Mouse (Mus musculus): ENCODE data around the gene Rcor3. TPM values are rescaled to one million over a fixed set of nuclear protein-coding genes. Genes with fewer than 3 reads are reported as not detected.
A peak's percentile ranks its signal among the peaks of the same experiment; 100 is the strongest.

The Rcor3 gene
- polyA plus RNA-seq, 1 experiment, result 20.0 TPM

DNA sequence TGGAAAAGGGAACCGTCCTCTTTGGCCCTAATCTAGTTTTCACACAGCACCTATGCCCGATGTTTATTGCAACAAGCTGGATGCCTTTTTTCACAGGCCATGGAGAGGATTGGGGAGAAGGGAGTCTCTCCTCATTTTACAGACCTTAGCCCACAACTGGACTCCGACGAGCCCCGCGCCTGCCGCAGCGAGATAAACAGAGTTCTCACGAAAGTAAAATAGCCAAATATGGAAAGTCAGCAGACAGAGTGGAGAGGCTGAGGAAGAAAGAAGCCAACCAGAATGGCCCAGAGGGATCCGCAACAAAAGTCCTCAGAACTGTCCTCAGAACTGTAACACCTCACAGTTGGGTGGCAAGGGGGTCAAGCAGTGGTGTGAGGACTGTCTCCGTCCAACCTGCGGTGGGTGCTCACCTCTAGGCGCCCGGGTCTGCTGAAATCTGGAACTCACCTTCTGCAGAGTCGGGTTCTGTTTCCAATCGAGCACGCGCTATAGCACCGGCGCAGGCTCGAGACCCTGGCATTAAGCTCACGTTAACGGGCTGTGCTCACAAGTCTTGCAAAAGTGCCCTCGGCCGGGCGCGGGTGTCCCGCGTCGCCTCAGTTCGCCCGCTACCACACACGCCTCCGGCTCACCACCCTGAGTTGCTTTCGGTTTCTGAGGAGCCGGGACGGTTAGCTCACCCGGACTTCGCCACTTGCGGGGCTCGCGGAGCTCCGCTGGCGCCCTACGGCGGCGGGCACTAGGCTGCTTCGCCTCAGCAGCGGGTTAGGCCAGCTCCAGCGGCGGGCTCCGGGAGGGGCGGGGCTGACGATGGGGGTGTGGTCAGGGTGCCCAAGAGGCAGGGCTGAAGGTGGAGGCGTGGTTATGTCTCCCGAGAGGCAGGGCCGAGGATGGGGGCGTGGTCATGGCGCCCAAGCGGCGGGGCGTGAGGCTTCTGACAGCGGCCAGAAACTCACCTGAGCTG lies 45.8 kb downstream of the Rcor3 start, which contains the start of gene Traf5:
TSS of gene Traf5 (minus strand) at position 754 of the 967 bp plus-strand sequence.
- WGBS, result 1% methylated on average over 63 of the region's 63 CpGs
- peaks cover 3% of the 10 kb centered on the region; the same call in 1 of the 2 replicates for H3K4me1 ChIP-seq (ENCODE audit: control insufficient read depth, insufficient read depth, low read length)
- peak within 1 kb of the TSS; percentile 87 for H3K27ac ChIP-seq (ENCODE audit: control insufficient read depth, insufficient read depth, low read depth, low read length, poor library complexity)
- peak within 1 kb of the TSS; percentile 81 for H3K4me3 ChIP-seq (replicated peaks; ENCODE audit: control insufficient read depth, low read depth, low read length)
- no peak; the same call in 1 of the 2 replicates for TF ChIP-seq CTCF (IDR thresholded peaks at IDR 0.05; ENCODE audit: control insufficient read depth, insufficient read depth, low read length)
- peak; percentile 86; the same call in 1 of the 2 replicates for TF ChIP-seq POLR2A (IDR thresholded peaks at IDR 0.05; ENCODE audit: borderline replicate concordance, control insufficient read depth, low read depth, low read length)

DNA sequence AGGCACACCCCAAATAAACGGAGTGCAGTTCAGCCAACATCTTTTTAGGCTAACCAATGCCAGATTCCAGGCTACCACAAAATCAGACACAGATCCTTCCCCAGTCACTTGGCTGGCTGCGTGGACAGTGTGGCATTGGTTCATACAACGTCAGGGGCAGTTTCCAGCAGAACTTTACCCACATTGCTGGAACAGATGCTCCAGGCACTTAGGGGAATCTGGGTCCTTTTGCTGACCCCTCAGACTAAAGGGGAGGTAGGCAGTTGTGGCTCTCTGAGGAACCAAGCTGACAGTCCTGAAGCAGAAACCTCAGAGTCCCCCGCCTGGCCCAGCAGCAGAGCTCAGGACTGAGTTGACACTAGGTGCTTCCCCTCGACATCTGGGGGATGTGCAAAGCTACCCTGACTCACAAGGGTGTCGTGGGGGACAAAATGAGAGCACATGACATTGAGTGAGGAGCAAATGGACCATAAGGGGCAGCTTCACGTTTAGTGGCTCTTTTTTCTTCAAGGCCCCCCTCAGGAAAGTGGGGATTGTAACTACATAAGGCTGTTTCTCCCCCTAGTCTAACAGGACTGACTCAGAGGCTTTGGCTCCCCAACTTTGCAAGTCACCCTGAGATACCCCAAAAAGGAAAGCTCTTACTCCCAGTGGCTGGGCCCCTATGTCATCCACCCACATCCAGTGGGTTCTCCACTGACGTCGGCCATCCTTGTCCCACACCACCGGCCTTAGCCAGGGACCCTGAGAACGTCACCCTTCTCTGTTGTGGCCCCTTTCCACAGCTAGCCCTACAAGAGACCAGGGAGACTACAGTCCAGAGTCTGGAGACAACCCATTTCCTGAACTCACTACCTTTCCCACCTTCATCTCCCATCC lies 46.9 kb downstream of the Rcor3 start:
- WGBS, result 50% methylated on average over 11 of the region's 11 CpGs
- peak overlapping the region; percentile 38 for H3K4me3 ChIP-seq (replicated peaks; ENCODE audit: control insufficient read depth, low read depth, low read length)
- peak overlapping the region; percentile 19; the same call in 1 of the 2 replicates for H3K27ac ChIP-seq (ENCODE audit: control insufficient read depth, insufficient read depth, low read depth, low read length, poor library complexity)
- H3K4me1 ChIP-seq (ENCODE audit: control insufficient read depth, insufficient read depth, low read length), result peaks cover 6% of the 10 kb centered on the region
- TF ChIP-seq POLR2A (IDR thresholded peaks at IDR 0.05; ENCODE audit: borderline replicate concordance, control insufficient read depth, low read depth, low read length), result no peak
- no peak for TF ChIP-seq CTCF (IDR thresholded peaks at IDR 0.05; ENCODE audit: control insufficient read depth, insufficient read depth, low read length)

DNA sequence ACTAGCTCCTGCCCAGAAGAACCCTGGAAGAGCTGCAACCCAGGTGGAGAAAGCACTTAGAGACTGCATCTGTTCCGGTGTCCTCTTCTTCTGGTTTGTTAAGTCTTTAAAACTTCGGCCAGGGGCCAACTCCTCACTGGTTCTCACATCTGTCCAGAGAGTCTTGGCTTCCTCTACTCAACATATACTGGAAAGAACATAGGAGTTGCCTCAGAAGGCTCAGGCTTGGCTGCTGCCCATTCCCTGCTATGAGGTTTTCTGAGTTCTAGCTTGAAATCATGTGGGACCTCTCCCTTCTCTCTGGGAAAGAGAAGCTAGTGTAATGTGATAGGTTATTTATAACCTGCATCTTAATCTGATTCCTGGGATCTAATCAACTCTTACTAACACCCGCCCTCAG lies 47.6 kb downstream of the Rcor3 start:
- 76% methylated on average over 3 of the region's 3 CpGs for WGBS
- TF ChIP-seq POLR2A (IDR thresholded peaks at IDR 0.05; ENCODE audit: borderline replicate concordance, control insufficient read depth, low read depth, low read length) (no peak), CTCF (IDR thresholded peaks at IDR 0.05; ENCODE audit: control insufficient read depth, insufficient read depth, low read length) (no peak)
- Histone ChIP-seq H3K4me1 (ENCODE audit: control insufficient read depth, insufficient read depth, low read length) (peaks cover 6% of the 10 kb centered on the region), H3K27ac (ENCODE audit: control insufficient read depth, insufficient read depth, low read depth, low read length, poor library complexity) (peak overlapping the region; percentile 39), H3K4me3 (replicated peaks; ENCODE audit: control insufficient read depth, low read depth, low read length) (no peak overlapping the region)

DNA sequence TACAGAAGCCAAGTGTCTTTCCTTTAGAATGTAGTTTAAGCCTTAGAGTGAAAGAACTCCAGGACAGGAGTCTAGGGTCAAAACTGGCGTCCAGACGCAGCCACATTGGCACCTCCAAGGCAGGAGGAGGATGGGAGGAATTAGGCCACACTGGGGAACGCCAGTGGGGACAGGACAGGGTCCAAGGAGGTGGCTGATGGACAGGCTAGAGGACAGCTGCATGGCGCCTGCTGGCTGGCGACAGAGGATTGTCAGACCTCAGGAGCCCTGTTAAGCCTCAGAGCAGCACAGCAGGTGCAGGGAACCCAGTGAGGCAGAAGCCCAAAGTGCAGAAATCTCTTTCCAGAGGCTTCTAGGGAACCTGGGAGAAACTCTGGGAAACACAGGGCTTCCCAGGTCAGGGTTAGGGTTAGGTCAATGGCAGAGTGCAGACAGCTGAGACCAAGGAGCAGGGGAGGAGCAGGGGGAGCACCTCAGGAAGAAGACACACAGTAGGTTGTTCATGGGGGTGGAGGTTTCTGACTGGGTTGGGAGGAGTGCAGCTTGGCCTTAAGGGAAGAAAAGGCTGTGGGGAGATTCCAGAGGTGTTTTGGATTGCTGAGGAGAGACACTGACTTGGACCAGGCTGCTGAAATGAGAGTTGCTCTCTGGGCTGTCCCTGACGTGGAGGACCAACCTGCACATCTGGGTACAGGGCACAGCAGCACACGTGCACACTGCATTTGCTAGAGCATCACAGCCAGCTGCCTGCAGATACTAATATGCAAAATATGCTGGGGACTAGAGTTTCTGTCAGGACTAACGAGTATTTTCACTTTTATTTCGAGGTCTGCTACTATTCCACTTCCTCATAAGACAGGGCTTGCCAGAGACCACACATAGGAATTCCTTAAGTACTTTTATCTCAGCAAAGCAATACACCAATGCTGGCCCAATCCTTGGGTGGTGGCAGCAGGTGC lies 48.4 kb downstream of the Rcor3 start:
- 55% methylated on average over 9 of the region's 9 CpGs for WGBS
- H3K4me1 ChIP-seq (ENCODE audit: control insufficient read depth, insufficient read depth, low read length), result peaks cover 6% of the 10 kb centered on the region
- no peak overlapping the region for H3K4me3 ChIP-seq (replicated peaks; ENCODE audit: control insufficient read depth, low read depth, low read length)
- peak overlapping the region; percentile 40; the same call in 1 of the 2 replicates for H3K27ac ChIP-seq (ENCODE audit: control insufficient read depth, insufficient read depth, low read depth, low read length, poor library complexity)
- no peak for TF ChIP-seq POLR2A (IDR thresholded peaks at IDR 0.05; ENCODE audit: borderline replicate concordance, control insufficient read depth, low read depth, low read length)
- TF ChIP-seq CTCF (IDR thresholded peaks at IDR 0.05; ENCODE audit: control insufficient read depth, insufficient read depth, low read length), result no peak

DNA sequence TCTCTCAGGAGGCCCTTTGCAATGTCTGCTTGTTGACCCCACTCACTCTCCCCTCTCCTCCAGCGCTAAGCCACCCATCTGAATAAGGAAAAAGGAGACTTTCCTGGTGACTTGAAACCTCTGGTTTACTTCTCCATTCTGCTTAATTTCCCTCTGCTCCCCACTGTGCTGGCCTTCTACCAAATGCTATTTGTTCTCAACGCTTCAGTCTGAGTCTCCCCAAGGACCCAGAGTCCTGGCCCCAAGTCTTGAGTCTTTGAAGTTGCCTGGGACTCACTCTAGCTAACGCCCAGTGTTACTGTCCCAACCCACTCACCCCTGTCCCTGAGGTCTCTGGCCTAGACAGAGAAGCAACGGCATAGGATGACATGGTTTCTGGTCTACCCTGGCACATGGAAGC lies 49.9 kb downstream of the Rcor3 start:
- Histone ChIP-seq H3K27ac (ENCODE audit: control insufficient read depth, insufficient read depth, low read depth, low read length, poor library complexity) (no peak overlapping the region; the same call in 1 of the 2 replicates), H3K4me3 (replicated peaks; ENCODE audit: control insufficient read depth, low read depth, low read length) (no peak overlapping the region), H3K4me1 (ENCODE audit: control insufficient read depth, insufficient read depth, low read length) (peaks cover 6% of the 10 kb centered on the region)
- TF ChIP-seq CTCF (IDR thresholded peaks at IDR 0.05; ENCODE audit: control insufficient read depth, insufficient read depth, low read length) (no peak), POLR2A (IDR thresholded peaks at IDR 0.05; ENCODE audit: borderline replicate concordance, control insufficient read depth, low read depth, low read length) (no peak)
- 52% methylated on average over 4 of the region's 4 CpGs for WGBS

DNA sequence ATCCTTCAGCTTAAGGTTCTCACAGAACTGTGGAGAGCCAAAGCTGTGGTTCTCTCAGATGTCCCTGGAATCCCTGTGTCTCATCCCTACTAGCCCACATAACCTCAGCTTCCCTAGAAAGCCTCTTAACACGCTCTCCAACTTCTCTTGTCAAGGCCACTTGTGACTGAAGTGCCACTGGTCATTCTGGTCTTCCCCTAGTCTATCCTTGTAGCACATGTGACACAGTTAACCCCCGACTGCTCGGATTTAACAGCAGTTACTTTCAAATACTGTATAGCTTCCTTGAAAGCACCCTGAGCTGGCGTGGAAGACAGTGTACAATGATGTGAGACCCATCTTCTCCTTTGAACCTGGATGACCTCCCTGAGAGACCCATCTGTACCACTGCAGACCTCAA lies 50.8 kb downstream of the Rcor3 start:
- Histone ChIP-seq H3K4me1 (ENCODE audit: control insufficient read depth, insufficient read depth, low read length) (peaks cover 6% of the 10 kb centered on the region), H3K27ac (ENCODE audit: control insufficient read depth, insufficient read depth, low read depth, low read length, poor library complexity) (peak overlapping the region; percentile 67), H3K4me3 (replicated peaks; ENCODE audit: control insufficient read depth, low read depth, low read length) (no peak overlapping the region)
- TF ChIP-seq CTCF (IDR thresholded peaks at IDR 0.05; ENCODE audit: control insufficient read depth, insufficient read depth, low read length) (no peak), POLR2A (IDR thresholded peaks at IDR 0.05; ENCODE audit: borderline replicate concordance, control insufficient read depth, low read depth, low read length) (no peak)
- 66% methylated on average over 4 of the region's 4 CpGs for WGBS
